Mouse (Mus musculus): Measurements from ENCODE around the gene Epn3. TPM values are rescaled to one million over a fixed set of nuclear protein-coding genes. Genes with fewer than 3 reads are reported as not detected.

Epn3 gene
- total RNA-seq, 2 experiments from 2014 or later = 1.3 to 1.5 TPM

GRCm38 (mm10) chr11:94441752-94442151 lies 58.0 kb downstream of the Epn3 start:
- intact Hi-C loops (cut with DNase I) = no loop called here
- no peak for DNase-seq

DNA sequence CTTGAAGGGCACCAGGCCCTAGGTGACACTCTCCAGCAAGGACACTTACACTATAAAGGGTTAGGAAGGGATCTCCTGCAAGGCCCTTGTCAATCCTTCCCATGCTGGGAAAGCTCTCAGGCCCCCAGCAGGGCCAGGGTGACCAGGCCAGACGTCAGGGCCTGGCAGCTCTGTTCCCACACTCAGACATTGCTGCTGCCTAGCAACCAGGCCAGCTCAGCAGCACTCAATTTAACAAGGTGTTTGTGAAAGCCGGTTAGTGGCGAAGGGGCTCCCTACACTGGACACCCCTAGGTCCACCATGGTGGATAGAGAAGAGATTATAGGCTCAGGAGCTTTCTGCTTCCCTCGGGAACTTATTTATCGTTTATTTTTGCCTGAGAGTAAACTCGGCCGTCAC lies 58.7 kb downstream of the Epn3 start:
- DNase-seq = no peak
- intact Hi-C loops (cut with DNase I) = no loop called here

GRCm38 (mm10) chr11:94440421-94440820 lies 59.4 kb downstream of the Epn3 start:
- intact Hi-C loops (cut with DNase I) = no loop called here
- no peak for DNase-seq

Other genes with a start within 250 kb of the Epn3 start
- gene Gm21885, start 218.1 kb downstream of the Epn3 start, total RNA-seq (2021) = not detected
- 100 to 1,000 TPM; 147 to 151 TPM for gene Luc7l3, start 178.0 kb downstream of the Epn3 start, total RNA-seq (2021)
- gene Ankrd40, start 172.0 kb downstream of the Epn3 start, total RNA-seq (2021) = 10 to 100 TPM; 52.1 to 58.1 TPM
- gene Abcc3, start 107.0 kb downstream of the Epn3 start, total RNA-seq (2021) = 1 to 10 TPM in 1 of 2 experiments, under 1 TPM in 1; 0.70 to 1.4 TPM
- gene Cacna1g, start 25.8 kb downstream of the Epn3 start, total RNA-seq (2021) = 100 to 1,000 TPM; 180 to 184 TPM
- gene Spata20, start 13.8 kb downstream of the Epn3 start, total RNA-seq (2021) = 1 to 10 TPM; 2.0 to 2.4 TPM
- gene Mycbpap, start 21.8 kb upstream of the Epn3 start, total RNA-seq (2021) = 1 to 10 TPM in 1 of 2 experiments, under 1 TPM in 1; 0.82 to 2.2 TPM
- gene Rsad1, start 49.3 kb upstream of the Epn3 start, total RNA-seq (2021) = 10 to 100 TPM; 17.3 to 19.5 TPM
- gene Chad, start 65.1 kb upstream of the Epn3 start, total RNA-seq (2021) = under 1 TPM in 1 of 2 experiments, not detected in 1; 0.22 TPM
- gene Acsf2, start 101.9 kb upstream of the Epn3 start, total RNA-seq (2021) = 10 to 100 TPM in 1 of 2 experiments, 1 to 10 TPM in 1; 9.1 to 10.3 TPM
- gene Lrrc59, start 129.8 kb upstream of the Epn3 start, total RNA-seq (2021) = 100 to 1,000 TPM; 112 to 115 TPM
- 10 to 100 TPM; 52.5 to 52.6 TPM for gene Mrpl27, start 153.8 kb upstream of the Epn3 start, total RNA-seq (2021)
- 1 to 10 TPM; 1.3 to 1.6 TPM for gene Eme1, start 154.0 kb upstream of the Epn3 start, total RNA-seq (2021)
- gene Xylt2, start 177.5 kb upstream of the Epn3 start, total RNA-seq (2021) = 10 to 100 TPM; 16.2 to 18.7 TPM
- not detected for gene Gm11541, start 204.5 kb upstream of the Epn3 start, total RNA-seq (2021)
- gene Cdc34b, start 241.8 kb upstream of the Epn3 start, total RNA-seq (2021) = not detected

Data from left cerebral cortex, postnatal 4 days (tissue).